Mouse (Mus musculus): ENCODE results near the gene Dbx1.

DNA sequence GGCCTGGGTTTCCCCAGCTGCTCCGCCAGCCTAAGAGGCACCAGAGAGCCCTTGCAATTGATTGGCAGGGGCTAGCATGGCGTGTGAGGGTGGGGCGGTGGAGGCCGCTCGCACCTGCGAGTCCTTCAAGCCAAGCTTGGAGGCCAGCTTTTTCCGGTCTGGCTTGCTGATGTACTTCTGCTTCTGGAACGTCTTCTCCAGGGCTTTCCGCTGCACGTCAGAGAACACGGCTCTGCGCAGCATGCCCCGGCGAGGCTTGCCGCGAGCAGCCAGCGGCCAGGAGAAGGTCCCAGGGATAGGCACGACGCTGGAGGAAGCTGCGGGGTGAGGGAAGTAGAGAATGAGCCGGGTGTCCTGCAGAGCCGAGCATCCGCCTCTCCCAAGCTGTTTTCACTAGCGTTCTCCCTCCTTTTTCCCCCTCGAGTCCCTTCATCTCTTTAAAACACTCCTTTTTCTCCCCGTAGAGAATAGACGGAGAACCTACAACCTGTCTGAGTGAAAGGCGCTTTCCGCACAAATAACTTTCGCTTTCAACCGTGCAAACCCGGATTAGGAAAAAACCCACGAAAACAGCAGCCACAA, 3.2 kb downstream of the Dbx1 start:
- TF ChIP-seq POLR2A (IDR thresholded peaks at IDR 0.05; ENCODE audit: insufficient read depth, low read depth, low read length), result no peak
- no peak for TF ChIP-seq CTCF (IDR thresholded peaks at IDR 0.05; ENCODE audit: insufficient read depth, low read depth, low read length)

Data from olfactory bulb, adult 2 months (tissue).